Mouse (Mus musculus): ENCODE measurements at regions not wholly inside any gene's neighbourhood (a gene's known extent, or its start where the extent isn't known, plus 50 kb on each side); places are given as distances from the start of the nearest gene placed in this dataset.

- H3K27ac ChIP-seq (ENCODE audit: low read depth) = no peak overlapping the region
- H3K4me2 ChIP-seq (ENCODE audit: low read length) = no peak overlapping the region
- ATAC-seq (replicated peaks; ENCODE audit: low FRiP score, low TSS enrichment, low read depth) = no peak
- no peaks in the 10 kb centered on the region for H3K36me3 ChIP-seq (ENCODE audit: control insufficient read depth, insufficient read depth, low read length)
- DNase-seq (ENCODE audit: low spot score) = no peak
- no peaks in the 10 kb centered on the region for H3K9me3 ChIP-seq (ENCODE audit: control insufficient read depth, low read length)
- 80% methylated on average over 12 of the region's 12 CpGs for WGBS
- H3K4me3 ChIP-seq (ENCODE audit: low read depth, low read length) = no peak overlapping the region
- H3K9ac ChIP-seq (ENCODE audit: low read length) = no peak overlapping the region
- no peaks in the 10 kb centered on the region for H3K27me3 ChIP-seq (replicated peaks; ENCODE audit: control insufficient read depth, insufficient read depth, low read length)
- no peaks in the 10 kb centered on the region for H3K4me1 ChIP-seq (replicated peaks; ENCODE audit: control insufficient read depth, insufficient read depth, low read length)
These were observed 122.9 kb downstream of the Spry2 start for GRCm38 (mm10) chr14:105773674-105774073.

GRCm38 (mm10) chr14:105767100-105767499 is 129.5 kb downstream of the Spry2 start:
- H3K36me3 ChIP-seq (ENCODE audit: control insufficient read depth, insufficient read depth, low read length) = no peaks in the 10 kb centered on the region
- H3K27me3 ChIP-seq (replicated peaks; ENCODE audit: control insufficient read depth, insufficient read depth, low read length) = no peaks in the 10 kb centered on the region
- 43% methylated on average over 4 of the region's 4 CpGs for WGBS
- H3K4me3 ChIP-seq (ENCODE audit: low read depth, low read length) = no peak overlapping the region
- DNase-seq (ENCODE audit: low spot score) = no peak
- no peaks in the 10 kb centered on the region for H3K4me1 ChIP-seq (replicated peaks; ENCODE audit: control insufficient read depth, insufficient read depth, low read length)
- H3K4me2 ChIP-seq (ENCODE audit: low read length) = no peak overlapping the region
- no peak overlapping the region for H3K9ac ChIP-seq (ENCODE audit: low read length)
- ATAC-seq (replicated peaks; ENCODE audit: low FRiP score, low TSS enrichment, low read depth) = no peak
- H3K27ac ChIP-seq (ENCODE audit: low read depth) = no peak overlapping the region
- no peaks in the 10 kb centered on the region for H3K9me3 ChIP-seq (ENCODE audit: control insufficient read depth, low read length)

- Histone ChIP-seq H3K4me2 (ENCODE audit: low read length) (no peak overlapping the region), H3K4me3 (ENCODE audit: low read depth, low read length) (no peak overlapping the region), H3K36me3 (ENCODE audit: control insufficient read depth, insufficient read depth, low read length) (no peaks in the 10 kb centered on the region), H3K27me3 (replicated peaks; ENCODE audit: control insufficient read depth, insufficient read depth, low read length) (no peaks in the 10 kb centered on the region), H3K27ac (ENCODE audit: low read depth) (no peak overlapping the region), H3K4me1 (replicated peaks; ENCODE audit: control insufficient read depth, insufficient read depth, low read length) (no peaks in the 10 kb centered on the region), H3K9ac (ENCODE audit: low read length) (no peak overlapping the region), H3K9me3 (ENCODE audit: control insufficient read depth, low read length) (0 out of 2 replicates have a peak, but pooled peaks cover 2% of the 10 kb centered on the region)
- no peak for ATAC-seq (replicated peaks; ENCODE audit: low FRiP score, low TSS enrichment, low read depth)
- WGBS = 64% methylated on average over 4 of the region's 4 CpGs
- DNase-seq (ENCODE audit: low spot score) = no peak
These were observed 143.9 kb downstream of the Spry2 start for GRCm38 (mm10) chr14:105752509-105753375.

GRCm38 (mm10) chr14:105751762-105752161 is 144.9 kb downstream of the Spry2 start:
- no peaks in the 10 kb centered on the region for H3K4me1 ChIP-seq (replicated peaks; ENCODE audit: control insufficient read depth, insufficient read depth, low read length)
- ATAC-seq (replicated peaks; ENCODE audit: low FRiP score, low TSS enrichment, low read depth) (no peak), DNase-seq (ENCODE audit: low spot score) (no peak)
- H3K9me3 ChIP-seq (ENCODE audit: control insufficient read depth, low read length) = 0 out of 2 replicates have a peak, but pooled peaks cover 2% of the 10 kb centered on the region
- H3K36me3 ChIP-seq (ENCODE audit: control insufficient read depth, insufficient read depth, low read length) = no peaks in the 10 kb centered on the region
- WGBS = 85% methylated on average over 7 of the region's 7 CpGs
- H3K27me3 ChIP-seq (replicated peaks; ENCODE audit: control insufficient read depth, insufficient read depth, low read length) = no peaks in the 10 kb centered on the region
- no peak overlapping the region for H3K4me3 ChIP-seq (ENCODE audit: low read depth, low read length)
- H3K4me2 ChIP-seq (ENCODE audit: low read length) = no peak overlapping the region
- no peak overlapping the region for H3K27ac ChIP-seq (ENCODE audit: low read depth)
- no peak overlapping the region for H3K9ac ChIP-seq (ENCODE audit: low read length)

- DNase-seq (ENCODE audit: low spot score) (no peak), ATAC-seq (replicated peaks; ENCODE audit: low FRiP score, low TSS enrichment, low read depth) (no peak)
- Histone ChIP-seq H3K36me3 (ENCODE audit: control insufficient read depth, insufficient read depth, low read length) (no peaks in the 10 kb centered on the region), H3K4me1 (replicated peaks; ENCODE audit: control insufficient read depth, insufficient read depth, low read length) (no peaks in the 10 kb centered on the region), H3K27me3 (replicated peaks; ENCODE audit: control insufficient read depth, insufficient read depth, low read length) (no peaks in the 10 kb centered on the region), H3K27ac (ENCODE audit: low read depth) (no peak overlapping the region), H3K4me2 (ENCODE audit: low read length) (no peak overlapping the region), H3K9ac (ENCODE audit: low read length) (no peak overlapping the region), H3K9me3 (ENCODE audit: control insufficient read depth, low read length) (no peaks in the 10 kb centered on the region), H3K4me3 (ENCODE audit: low read depth, low read length) (no peak overlapping the region)
- 75% methylated on average over 2 of the region's 2 CpGs for WGBS
These were observed 152.0 kb downstream of the Spry2 start for GRCm38 (mm10) chr14:105744578-105744977.

GRCm38 (mm10) chr14:105744125-105744524 is 152.5 kb downstream of the Spry2 start:
- Histone ChIP-seq H3K4me2 (ENCODE audit: low read length) (no peak overlapping the region), H3K9ac (ENCODE audit: low read length) (no peak overlapping the region), H3K4me1 (replicated peaks; ENCODE audit: control insufficient read depth, insufficient read depth, low read length) (no peaks in the 10 kb centered on the region), H3K9me3 (ENCODE audit: control insufficient read depth, low read length) (no peaks in the 10 kb centered on the region), H3K4me3 (ENCODE audit: low read depth, low read length) (no peak overlapping the region), H3K27me3 (replicated peaks; ENCODE audit: control insufficient read depth, insufficient read depth, low read length) (no peaks in the 10 kb centered on the region), H3K27ac (ENCODE audit: low read depth) (no peak overlapping the region), H3K36me3 (ENCODE audit: control insufficient read depth, insufficient read depth, low read length) (no peaks in the 10 kb centered on the region)
- ATAC-seq (replicated peaks; ENCODE audit: low FRiP score, low TSS enrichment, low read depth) (no peak), DNase-seq (ENCODE audit: low spot score) (no peak)
- 67% methylated on average over 3 of the region's 3 CpGs for WGBS

GRCm38 (mm10) chr14:105740889-105741288 is 155.7 kb downstream of the Spry2 start:
- H3K4me2 ChIP-seq (ENCODE audit: low read length) = no peak overlapping the region
- WGBS = 64% methylated on average over 11 of the region's 11 CpGs
- H3K9ac ChIP-seq (ENCODE audit: low read length) = no peak overlapping the region
- ATAC-seq (replicated peaks; ENCODE audit: low FRiP score, low TSS enrichment, low read depth) (no peak), DNase-seq (ENCODE audit: low spot score) (no peak)
- no peak overlapping the region for H3K4me3 ChIP-seq (ENCODE audit: low read depth, low read length)
- H3K9me3 ChIP-seq (ENCODE audit: control insufficient read depth, low read length) = no peaks in the 10 kb centered on the region
- H3K27ac ChIP-seq (ENCODE audit: low read depth) = peak overlapping the region; percentile 6; the same call in 1 of the 2 replicates
- H3K27me3 ChIP-seq (replicated peaks; ENCODE audit: control insufficient read depth, insufficient read depth, low read length) = no peaks in the 10 kb centered on the region
- H3K4me1 ChIP-seq (replicated peaks; ENCODE audit: control insufficient read depth, insufficient read depth, low read length) = peaks cover 5% of the 10 kb centered on the region
- H3K36me3 ChIP-seq (ENCODE audit: control insufficient read depth, insufficient read depth, low read length) = no peaks in the 10 kb centered on the region

GRCm38 (mm10) chr14:105738568-105738967 is 158.1 kb downstream of the Spry2 start:
- no peak overlapping the region for H3K27ac ChIP-seq (ENCODE audit: low read depth)
- H3K4me2 ChIP-seq (ENCODE audit: low read length) = no peak overlapping the region
- H3K9ac ChIP-seq (ENCODE audit: low read length) = no peak overlapping the region
- ATAC-seq (replicated peaks; ENCODE audit: low FRiP score, low TSS enrichment, low read depth) (no peak), DNase-seq (ENCODE audit: low spot score) (no peak)
- H3K4me3 ChIP-seq (ENCODE audit: low read depth, low read length) = no peak overlapping the region
- H3K27me3 ChIP-seq (replicated peaks; ENCODE audit: control insufficient read depth, insufficient read depth, low read length) = no peaks in the 10 kb centered on the region
- no peaks in the 10 kb centered on the region for H3K9me3 ChIP-seq (ENCODE audit: control insufficient read depth, low read length)
- H3K4me1 ChIP-seq (replicated peaks; ENCODE audit: control insufficient read depth, insufficient read depth, low read length) = peaks cover 7% of the 10 kb centered on the region
- WGBS = 90% methylated on average over 5 of the region's 5 CpGs
- no peaks in the 10 kb centered on the region for H3K36me3 ChIP-seq (ENCODE audit: control insufficient read depth, insufficient read depth, low read length)

- H3K27ac ChIP-seq (ENCODE audit: low read depth) = peak overlapping the region; percentile 38; the same call in 1 of the 2 replicates
- ATAC-seq (replicated peaks; ENCODE audit: low FRiP score, low TSS enrichment, low read depth) (no peak), DNase-seq (ENCODE audit: low spot score) (no peak)
- H3K9me3 ChIP-seq (ENCODE audit: control insufficient read depth, low read length) = no peaks in the 10 kb centered on the region
- no peak overlapping the region for H3K4me2 ChIP-seq (ENCODE audit: low read length)
- peaks cover 19% of the 10 kb centered on the region for H3K4me1 ChIP-seq (replicated peaks; ENCODE audit: control insufficient read depth, insufficient read depth, low read length)
- no peak overlapping the region for H3K4me3 ChIP-seq (ENCODE audit: low read depth, low read length)
- H3K27me3 ChIP-seq (replicated peaks; ENCODE audit: control insufficient read depth, insufficient read depth, low read length) = no peaks in the 10 kb centered on the region
- WGBS = 30% methylated on average over 6 of the region's 6 CpGs
- no peaks in the 10 kb centered on the region for H3K36me3 ChIP-seq (ENCODE audit: control insufficient read depth, insufficient read depth, low read length)
- H3K9ac ChIP-seq (ENCODE audit: low read length) = no peak overlapping the region
These were observed 160.3 kb downstream of the Spry2 start for GRCm38 (mm10) chr14:105736352-105736751.
